Mouse (Mus musculus): ENCODE data around the gene Actr5.

Actr5 gene

GRCm38 (mm10) chr2:158614418-158614955 is 10.2 kb upstream of the Actr5 start:
- no peak for DNase-seq

GRCm38 (mm10) chr2:158615161-158615680 is 9.5 kb upstream of the Actr5 start:
- no peak for DNase-seq

- DNase-seq = no peak
Measured at GRCm38 (mm10) chr2:158615702-158616101, 9.0 kb upstream of the Actr5 start.

- no peak for DNase-seq
Measured at GRCm38 (mm10) chr2:158616296-158616695, 8.4 kb upstream of the Actr5 start.

GRCm38 (mm10) chr2:158616790-158617189 is 7.9 kb upstream of the Actr5 start:
- DNase-seq = no peak

- DNase-seq = peak; percentile 16
Measured at GRCm38 (mm10) chr2:158625231-158625630, 543 bp downstream of the Actr5 start.

- DNase-seq = no peak
Measured at GRCm38 (mm10) chr2:158625697-158626096, 1.0 kb downstream of the Actr5 start.

GRCm38 (mm10) chr2:158628858-158629257 is 4.2 kb downstream of the Actr5 start:
- no peak for DNase-seq

- DNase-seq = peak; percentile 26
Measured at GRCm38 (mm10) chr2:158629414-158629813, 4.7 kb downstream of the Actr5 start.

- no peak for DNase-seq
Measured at GRCm38 (mm10) chr2:158631873-158632272, 7.2 kb downstream of the Actr5 start.

- peak; percentile 83 for DNase-seq
Measured at GRCm38 (mm10) chr2:158641869-158642268, 17.2 kb downstream of the Actr5 start.

- DNase-seq = no peak
Measured at GRCm38 (mm10) chr2:158642587-158642986, 17.9 kb downstream of the Actr5 start.

- DNase-seq = no peak
Measured at GRCm38 (mm10) chr2:158643791-158644190, 19.1 kb downstream of the Actr5 start.

- no peak for DNase-seq
Measured at GRCm38 (mm10) chr2:158651159-158651908, 26.6 kb downstream of the Actr5 start.

- peak; percentile 91 for DNase-seq
Measured at GRCm38 (mm10) chr2:158652985-158653384, 28.3 kb downstream of the Actr5 start.

- DNase-seq = peak; percentile 88
Measured at GRCm38 (mm10) chr2:158654717-158655116, 30.0 kb downstream of the Actr5 start.

- DNase-seq = peak; percentile 56
Measured at GRCm38 (mm10) chr2:158655806-158656205, 31.1 kb downstream of the Actr5 start.

GRCm38 (mm10) chr2:158658822-158659221 is 34.1 kb downstream of the Actr5 start:
- peak; percentile 83 for DNase-seq

GRCm38 (mm10) chr2:158659346-158659745 is 34.7 kb downstream of the Actr5 start:
- no peak for DNase-seq

GRCm38 (mm10) chr2:158665098-158665497 is 40.4 kb downstream of the Actr5 start, which contains the start of gene Ppp1r16b:
Ppp1r16b (plus strand) TSS chr2:158665398.
- no peak for DNase-seq

- peak; percentile 68 for DNase-seq
Measured at GRCm38 (mm10) chr2:158666071-158666800, 41.5 kb downstream of the Actr5 start.

- peak; percentile 70 for DNase-seq
Measured at GRCm38 (mm10) chr2:158667022-158667670, 42.5 kb downstream of the Actr5 start.
